Mouse (Mus musculus) bone marrow macrophage, adult 2 months (primary cell): Measurements from ENCODE around the gene Scaf11. TPM values are rescaled to one million over a fixed set of nuclear protein-coding genes. Genes with fewer than 3 reads are reported as not detected.

Experiments used
- H3K27ac ChIP-seq: 2 replicates; pipeline ENCODE4 v1.5.1; 2012; ENCODE audit warnings: low read depth, low read length; ENCODE audit not compliant: insufficient read depth
- H3K4me1 ChIP-seq: 2 replicates; pipeline ENCODE4 v1.6.1; 2012; ENCODE audit warnings: low read length; ENCODE audit not compliant: control insufficient read depth, insufficient read depth
- H3K4me3 ChIP-seq: 2 replicates; pipeline ENCODE4 v1.5.1; 2012; ENCODE audit warnings: mild to moderate bottlenecking, low read length, moderate library complexity; ENCODE audit not compliant: insufficient read depth
- CTCF ChIP-seq: IDR thresholded peaks from 2 replicates; pipeline ENCODE4 v1.5.1; 2012; ENCODE audit warnings: low read depth, mild to moderate bottlenecking, low read length, moderate library complexity
- POLR2A ChIP-seq: IDR thresholded peaks from 2 replicates; pipeline ENCODE4 v1.6.1; 2012; ENCODE audit warnings: mild to moderate bottlenecking, low read depth, low read length, borderline replicate concordance
- polyA plus RNA-seq: library from polyadenylated mRNA; stranded (reverse); fragments of >200 nt; gene quantifications from 2 replicates; pipeline ENCODE4 v1.2.4, GENCODE M21; 2012; ENCODE audit not compliant: missing spikeins, insufficient read depth, insufficient read length

Gene Scaf11
- polyA plus RNA-seq, 1 experiment, result 56.0 TPM

GRCm38 (mm10) chr15:96466362-96466903 lies 5.8 kb upstream of the Scaf11 start:
- TF ChIP-seq POLR2A, result no peak
- no peak for TF ChIP-seq CTCF
- Histone ChIP-seq H3K4me1 (peaks cover 30% of the 10 kb centered on the region), H3K4me3 (no peak overlapping the region), H3K27ac (peak overlapping the region; percentile 82)

GRCm38 (mm10) chr15:96465076-96465475 lies 4.4 kb upstream of the Scaf11 start:
- Histone ChIP-seq H3K27ac (no peak overlapping the region), H3K4me1 (peaks cover 29% of the 10 kb centered on the region), H3K4me3 (no peak overlapping the region)
- TF ChIP-seq CTCF, result no peak
- no peak for TF ChIP-seq POLR2A

DNA sequence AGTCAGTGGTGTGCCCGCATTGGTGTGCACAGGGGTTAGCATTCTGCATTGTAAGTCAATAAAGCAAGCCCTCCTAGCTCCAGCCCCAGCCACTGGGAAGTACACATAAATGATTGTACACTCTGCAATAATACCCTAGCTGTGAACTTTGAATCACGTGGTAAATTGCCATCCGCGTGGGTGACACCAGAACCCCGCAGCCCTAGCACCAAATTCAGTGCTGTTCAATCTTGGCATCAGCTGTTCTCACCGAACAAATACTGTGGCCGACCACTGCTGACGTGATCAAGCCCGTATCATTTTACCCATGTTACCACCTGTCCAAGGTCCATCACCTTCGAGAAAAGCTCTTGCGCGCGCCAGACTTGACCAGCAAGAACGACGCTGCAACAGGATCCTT lies 3.2 kb upstream of the Scaf11 start:
- no peak overlapping the region for H3K27ac ChIP-seq
- H3K4me1 ChIP-seq, result peaks cover 26% of the 10 kb centered on the region
- TF ChIP-seq POLR2A (no peak), CTCF (no peak)
- H3K4me3 ChIP-seq, result no peak overlapping the region

GRCm38 (mm10) chr15:96462611-96463010 lies 2.0 kb upstream of the Scaf11 start:
- H3K27ac ChIP-seq, result no peak overlapping the region
- no peak overlapping the region for H3K4me3 ChIP-seq
- H3K4me1 ChIP-seq, result peaks cover 31% of the 10 kb centered on the region
- TF ChIP-seq POLR2A, result no peak
- TF ChIP-seq CTCF, result no peak

GRCm38 (mm10) chr15:96461541-96462512 lies 1.2 kb upstream of the Scaf11 start:
- TF ChIP-seq POLR2A (no peak), CTCF (no peak)
- Histone ChIP-seq H3K4me3 (peak overlapping the region; percentile 93), H3K4me1 (peaks cover 30% of the 10 kb centered on the region), H3K27ac (peak overlapping the region; percentile 85)

GRCm38 (mm10) chr15:96460451-96460729 lies 253 bp downstream of the Scaf11 start:
- no peak for TF ChIP-seq POLR2A
- no peak for TF ChIP-seq CTCF
- peaks cover 24% of the 10 kb centered on the region for H3K4me1 ChIP-seq

GRCm38 (mm10) chr15:96459741-96460450 lies 747 bp downstream of the Scaf11 start:
- peaks cover 24% of the 10 kb centered on the region for H3K4me1 ChIP-seq

More at GRCm38 (mm10) chr15:96460451-96460729, 253 bp downstream of the Scaf11 start:
- Histone ChIP-seq H3K4me3 (peak overlapping the region; percentile 84), H3K27ac (peak overlapping the region; percentile 94)

DNA sequence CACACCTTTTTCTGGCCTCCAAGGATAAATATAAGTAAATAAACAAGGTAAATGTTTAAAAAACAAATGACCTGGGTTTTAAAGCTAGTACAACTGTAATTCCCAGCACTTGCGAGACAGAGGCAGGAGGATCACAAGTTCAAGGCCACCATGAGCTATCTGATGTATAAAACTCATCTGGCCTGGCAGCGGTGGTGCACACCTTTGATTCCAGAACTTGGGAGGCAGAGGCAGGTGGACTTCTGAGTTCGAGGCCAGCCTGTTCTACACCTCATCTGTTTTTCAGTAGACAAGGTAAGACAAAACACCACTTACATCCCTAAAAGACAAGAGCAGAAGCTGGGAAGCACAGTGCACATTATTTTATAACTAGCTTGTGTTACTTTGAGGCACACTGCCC lies 2.4 kb downstream of the Scaf11 start:
- no peak overlapping the region for H3K4me3 ChIP-seq
- H3K4me1 ChIP-seq, result peaks cover 24% of the 10 kb centered on the region
- no peak for TF ChIP-seq CTCF
- no peak for TF ChIP-seq POLR2A
- H3K27ac ChIP-seq, result no peak overlapping the region

More at GRCm38 (mm10) chr15:96459741-96460450, 747 bp downstream of the Scaf11 start:
- TF ChIP-seq CTCF (no peak), POLR2A (no peak)
- H3K27ac ChIP-seq, result peak overlapping the region; percentile 94
- H3K4me3 ChIP-seq, result peak overlapping the region; percentile 84

DNA sequence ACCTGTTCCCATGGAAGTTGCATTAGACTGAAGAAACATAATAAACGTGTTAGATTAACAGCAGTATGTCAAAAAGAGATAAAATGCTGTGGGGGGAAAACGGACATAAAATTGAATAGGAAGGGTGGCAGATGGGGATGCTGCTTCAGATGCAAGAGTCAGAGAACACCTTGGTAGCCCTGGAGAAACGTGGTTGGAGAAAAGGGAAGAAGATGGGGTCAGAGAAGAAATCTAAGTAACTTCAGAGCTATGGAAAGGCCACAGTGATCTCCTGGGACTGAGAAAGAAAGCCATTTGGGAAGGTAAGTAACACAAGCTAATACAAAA lies 3.3 kb downstream of the Scaf11 start:
- peaks cover 19% of the 10 kb centered on the region for H3K4me1 ChIP-seq
- no peak overlapping the region for H3K27ac ChIP-seq
- no peak overlapping the region for H3K4me3 ChIP-seq
- no peak for TF ChIP-seq POLR2A
- no peak for TF ChIP-seq CTCF

DNA sequence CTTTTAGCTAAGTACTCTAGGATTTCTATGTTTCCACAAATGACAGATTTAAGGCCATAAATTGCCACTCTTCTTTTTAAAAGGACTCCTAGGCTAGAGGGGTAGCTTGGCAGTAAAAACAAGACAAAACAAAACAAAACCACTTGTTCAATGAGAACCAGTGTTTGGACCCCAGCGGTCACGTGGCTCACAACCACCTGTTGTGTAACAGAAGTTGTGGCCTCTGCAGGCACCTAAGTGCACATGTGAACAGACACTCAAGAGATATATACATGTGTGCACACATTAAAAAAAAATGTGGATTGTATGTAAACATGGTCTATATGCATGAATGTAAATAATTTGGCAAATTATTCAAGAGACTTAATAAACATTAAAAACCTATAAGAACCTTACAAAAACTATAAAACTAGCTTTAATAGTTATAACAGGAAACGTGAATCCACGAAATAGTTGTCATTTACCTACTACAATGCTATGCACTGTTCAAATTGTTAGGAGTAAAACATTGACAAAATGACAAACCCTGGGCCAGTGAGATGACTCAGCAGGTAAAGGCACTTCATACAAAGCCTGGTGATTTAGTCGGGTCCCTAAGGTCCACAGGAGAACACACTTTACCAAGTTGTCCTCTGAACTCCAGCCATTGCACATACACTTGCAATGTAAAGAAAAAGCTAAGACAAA lies 3.8 kb downstream of the Scaf11 start:
- no peak overlapping the region for H3K4me3 ChIP-seq
- TF ChIP-seq CTCF (no peak), POLR2A (no peak)
- peaks cover 17% of the 10 kb centered on the region for H3K4me1 ChIP-seq
- no peak overlapping the region for H3K27ac ChIP-seq
